Mouse (Mus musculus): Measurements from ENCODE around the gene Mpzl2. TPM values are rescaled to one million over a fixed set of nuclear protein-coding genes. Genes with fewer than 3 reads are reported as not detected.
A peak's percentile ranks its signal among the peaks of the same experiment; 100 is the strongest.

Mpzl2 gene
- polyA plus RNA-seq, 1 experiment from 2014 or later = 5.5 TPM

DNA sequence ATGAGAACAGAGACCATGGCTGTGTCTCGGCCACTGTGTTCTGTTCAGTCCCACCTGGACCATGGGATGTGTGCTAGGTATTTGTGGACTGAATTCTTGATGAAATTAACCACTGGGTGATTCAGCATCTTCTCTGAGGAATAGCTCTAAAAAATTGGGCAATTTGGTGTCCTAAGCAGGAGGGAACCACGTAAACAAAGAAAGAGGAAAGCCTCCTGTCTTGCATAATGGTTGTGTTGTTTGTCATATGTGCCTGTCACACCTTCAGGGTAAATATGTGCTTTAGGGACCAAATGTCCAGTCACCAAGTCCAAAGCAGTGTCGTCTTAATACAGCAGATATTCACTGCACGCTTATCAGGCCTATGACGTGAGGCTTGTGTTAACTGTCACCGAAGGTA is 24.8 kb downstream of the Mpzl2 start:
- H3K36me3 ChIP-seq = no peaks in the 10 kb centered on the region
- DNase-seq (ENCODE audit: low spot score) = no peak
- no peaks in the 10 kb centered on the region for H3K4me1 ChIP-seq
- H3K27ac ChIP-seq = no peak overlapping the region
- no peak overlapping the region for H3K4me3 ChIP-seq
- no peaks in the 10 kb centered on the region for H3K9me3 ChIP-seq
- peaks cover 14% of the 10 kb centered on the region; the same call in 1 of the 2 replicates for H3K27me3 ChIP-seq (ENCODE audit: insufficient read depth, poor library complexity, severe bottlenecking)
- WGBS = 78% methylated on average over 6 of the region's 6 CpGs

DNA sequence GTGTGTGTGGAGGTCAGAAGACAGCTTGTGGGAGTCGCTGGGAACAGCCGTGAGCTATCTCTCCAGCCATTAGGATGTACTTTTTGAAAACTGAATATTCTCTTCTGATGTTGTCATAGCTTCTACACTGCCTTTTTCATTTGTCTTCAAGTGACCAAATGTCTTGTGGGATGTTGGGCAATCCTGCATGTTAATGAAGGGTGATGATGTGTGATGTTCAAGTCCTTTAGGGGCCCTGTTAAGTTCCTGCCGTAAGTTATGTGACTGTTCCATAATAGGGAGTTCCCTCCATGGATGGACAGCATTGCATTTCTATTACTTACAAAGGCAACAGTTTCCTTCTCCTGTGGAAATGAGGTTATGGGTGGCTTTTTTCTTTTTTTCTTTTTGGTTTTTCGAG is 27.1 kb downstream of the Mpzl2 start:
- no peaks in the 10 kb centered on the region for H3K36me3 ChIP-seq
- H3K27me3 ChIP-seq (ENCODE audit: insufficient read depth, poor library complexity, severe bottlenecking) = no peaks in the 10 kb centered on the region
- H3K4me1 ChIP-seq = no peaks in the 10 kb centered on the region
- H3K27ac ChIP-seq = no peak overlapping the region
- H3K9me3 ChIP-seq = no peaks in the 10 kb centered on the region
- DNase-seq (ENCODE audit: low spot score) = no peak
- H3K4me3 ChIP-seq = no peak overlapping the region
- 75% methylated on average over 4 of the region's 4 CpGs for WGBS

DNA sequence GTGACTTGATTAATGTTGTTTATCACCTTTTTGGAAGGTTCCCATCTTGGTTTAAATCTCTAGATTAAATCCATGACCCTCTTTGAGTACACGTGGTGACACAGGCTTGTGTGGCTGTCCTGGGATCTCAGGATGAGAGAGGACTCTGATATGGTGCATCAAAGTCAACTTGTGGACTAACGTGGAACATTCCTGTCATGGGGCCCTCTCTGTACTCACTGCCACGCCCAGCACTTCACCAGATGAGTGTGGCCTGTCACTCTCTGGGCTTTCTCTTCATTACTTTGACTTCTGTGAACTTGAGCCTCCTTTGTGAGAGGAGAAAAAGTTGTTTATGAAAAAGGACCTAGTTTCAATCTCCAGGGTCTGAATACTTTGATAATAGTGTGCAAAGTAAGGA is 32.2 kb downstream of the Mpzl2 start:
- WGBS = 44% methylated on average over 3 of the region's 3 CpGs
- Histone ChIP-seq H3K27ac (no peak overlapping the region), H3K27me3 (ENCODE audit: insufficient read depth, poor library complexity, severe bottlenecking) (no peaks in the 10 kb centered on the region), H3K4me3 (no peak overlapping the region), H3K4me1 (no peaks in the 10 kb centered on the region), H3K36me3 (no peaks in the 10 kb centered on the region), H3K9me3 (no peaks in the 10 kb centered on the region)
- no peak for DNase-seq (ENCODE audit: low spot score)

DNA sequence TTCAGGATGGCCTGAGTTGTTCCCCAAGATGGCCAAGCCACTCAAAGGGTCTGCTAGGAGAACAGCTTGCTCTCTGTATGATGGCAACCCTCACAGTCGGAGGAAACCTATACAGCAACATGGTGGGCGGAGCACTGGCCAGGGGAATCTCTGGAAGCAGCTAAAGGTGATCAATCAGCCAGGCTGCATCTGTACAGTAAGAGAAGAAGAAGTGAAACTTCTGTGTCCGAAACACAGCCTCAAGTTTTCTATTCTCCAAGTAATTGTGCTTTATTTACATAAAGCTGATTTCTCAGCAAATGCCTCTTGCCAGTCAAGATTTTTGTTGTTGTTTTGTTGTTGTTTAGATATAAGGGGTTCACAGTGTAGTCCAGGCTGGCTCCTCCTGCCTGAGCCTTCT is 38.3 kb downstream of the Mpzl2 start:
- 52% methylated on average over 3 of the region's 3 CpGs for WGBS
- no peaks in the 10 kb centered on the region for H3K9me3 ChIP-seq
- no peaks in the 10 kb centered on the region; the same call in 1 of the 2 replicates for H3K27me3 ChIP-seq (ENCODE audit: insufficient read depth, poor library complexity, severe bottlenecking)
- no peaks in the 10 kb centered on the region for H3K4me1 ChIP-seq
- no peak overlapping the region for H3K4me3 ChIP-seq
- DNase-seq (ENCODE audit: low spot score) = no peak
- no peaks in the 10 kb centered on the region for H3K36me3 ChIP-seq
- no peak overlapping the region for H3K27ac ChIP-seq

DNA sequence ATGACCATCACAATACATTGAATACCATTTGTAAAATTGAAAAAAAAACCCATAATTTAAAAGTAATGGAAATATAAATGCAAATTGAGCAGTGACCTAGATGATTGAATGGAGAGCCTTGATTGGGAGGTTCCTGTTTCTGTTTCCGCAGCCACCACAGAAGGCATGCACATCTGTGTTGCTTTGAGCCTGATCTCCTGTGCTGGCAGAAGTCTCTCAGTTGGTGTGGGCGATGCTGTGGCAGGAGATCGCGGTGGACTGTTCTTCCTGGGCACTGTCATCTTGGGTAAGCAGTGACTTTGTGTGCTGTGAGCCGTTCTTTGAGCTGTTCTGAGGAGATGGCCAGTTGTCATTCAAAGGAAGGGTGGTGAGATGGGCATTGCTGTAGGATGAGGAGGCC is 39.4 kb downstream of the Mpzl2 start, which contains the start of gene Jaml:
Jaml (plus strand) TSS at position 173 of the 400 bp plus-strand sequence.
- H3K27ac ChIP-seq = no peak within 1 kb of the TSS
- H3K4me1 ChIP-seq = no peaks in the 10 kb centered on the region
- 87% methylated on average over 5 of the region's 5 CpGs for WGBS
- H3K36me3 ChIP-seq = no peaks in the 10 kb centered on the region
- H3K27me3 ChIP-seq (ENCODE audit: insufficient read depth, poor library complexity, severe bottlenecking) = no peaks in the 10 kb centered on the region; the same call in 1 of the 2 replicates
- no peaks in the 10 kb centered on the region for H3K9me3 ChIP-seq
- no peak within 1 kb of the TSS for H3K4me3 ChIP-seq
- no peak for DNase-seq (ENCODE audit: low spot score)

DNA sequence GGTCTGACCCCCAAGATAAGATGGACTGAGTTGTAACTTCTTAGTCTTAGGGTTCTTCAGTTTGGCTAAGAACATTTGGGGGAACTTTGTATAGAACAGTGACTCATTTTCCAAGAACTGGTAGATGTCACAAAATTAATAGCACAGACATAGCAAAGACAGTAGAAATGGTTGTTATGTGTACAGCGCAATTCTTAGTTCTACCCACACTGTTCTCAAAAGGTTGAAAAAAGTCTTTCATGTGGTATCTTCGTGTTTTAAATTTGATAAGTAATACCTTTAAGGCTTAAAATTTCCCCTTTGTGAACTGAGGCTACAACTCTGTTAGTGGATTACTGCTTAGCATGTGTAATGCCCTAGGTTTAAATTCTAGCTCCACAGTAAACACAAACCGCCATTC is 43.5 kb downstream of the Mpzl2 start:
- H3K36me3 ChIP-seq = no peaks in the 10 kb centered on the region

DNA sequence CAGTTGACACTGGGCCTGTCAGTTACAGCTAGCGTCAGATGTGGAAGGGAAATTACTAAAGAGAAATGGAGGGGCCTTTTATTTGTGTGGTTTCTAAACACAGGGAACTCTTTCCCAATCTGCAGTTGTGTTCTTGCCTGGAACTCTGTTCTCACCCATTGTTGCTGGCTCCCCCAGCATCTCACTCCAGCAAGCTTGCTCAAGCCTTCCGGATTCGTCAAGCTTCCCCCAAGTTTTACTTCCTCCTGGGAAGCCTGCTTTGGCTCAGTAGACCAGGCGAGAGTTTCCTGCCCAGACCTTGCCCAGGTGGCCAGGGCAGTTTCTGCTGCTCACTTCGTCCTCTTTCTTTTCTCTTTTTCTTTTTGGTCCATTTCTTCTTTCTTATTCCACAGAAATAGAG is 45.0 kb downstream of the Mpzl2 start:
- peaks cover 19% of the 10 kb centered on the region; the same call in 1 of the 2 replicates for H3K27me3 ChIP-seq (ENCODE audit: insufficient read depth, poor library complexity, severe bottlenecking)
- H3K4me1 ChIP-seq = no peaks in the 10 kb centered on the region
- H3K9me3 ChIP-seq = no peaks in the 10 kb centered on the region
- DNase-seq (ENCODE audit: low spot score) = no peak
- no peaks in the 10 kb centered on the region for H3K36me3 ChIP-seq
- 72% methylated on average over 5 of the region's 5 CpGs for WGBS
- H3K27ac ChIP-seq = no peak overlapping the region
- H3K4me3 ChIP-seq = no peak overlapping the region

More for the DNA sequence above, 43.5 kb downstream of the Mpzl2 start:
- DNase-seq (ENCODE audit: low spot score) = no peak
- H3K9me3 ChIP-seq = no peaks in the 10 kb centered on the region
- H3K27me3 ChIP-seq (ENCODE audit: insufficient read depth, poor library complexity, severe bottlenecking) = peaks cover 19% of the 10 kb centered on the region; the same call in 1 of the 2 replicates
- no peaks in the 10 kb centered on the region for H3K4me1 ChIP-seq
- WGBS = 86% methylated on average over 3 of the region's 3 CpGs
- no peak overlapping the region for H3K4me3 ChIP-seq
- H3K27ac ChIP-seq = no peak overlapping the region

DNA sequence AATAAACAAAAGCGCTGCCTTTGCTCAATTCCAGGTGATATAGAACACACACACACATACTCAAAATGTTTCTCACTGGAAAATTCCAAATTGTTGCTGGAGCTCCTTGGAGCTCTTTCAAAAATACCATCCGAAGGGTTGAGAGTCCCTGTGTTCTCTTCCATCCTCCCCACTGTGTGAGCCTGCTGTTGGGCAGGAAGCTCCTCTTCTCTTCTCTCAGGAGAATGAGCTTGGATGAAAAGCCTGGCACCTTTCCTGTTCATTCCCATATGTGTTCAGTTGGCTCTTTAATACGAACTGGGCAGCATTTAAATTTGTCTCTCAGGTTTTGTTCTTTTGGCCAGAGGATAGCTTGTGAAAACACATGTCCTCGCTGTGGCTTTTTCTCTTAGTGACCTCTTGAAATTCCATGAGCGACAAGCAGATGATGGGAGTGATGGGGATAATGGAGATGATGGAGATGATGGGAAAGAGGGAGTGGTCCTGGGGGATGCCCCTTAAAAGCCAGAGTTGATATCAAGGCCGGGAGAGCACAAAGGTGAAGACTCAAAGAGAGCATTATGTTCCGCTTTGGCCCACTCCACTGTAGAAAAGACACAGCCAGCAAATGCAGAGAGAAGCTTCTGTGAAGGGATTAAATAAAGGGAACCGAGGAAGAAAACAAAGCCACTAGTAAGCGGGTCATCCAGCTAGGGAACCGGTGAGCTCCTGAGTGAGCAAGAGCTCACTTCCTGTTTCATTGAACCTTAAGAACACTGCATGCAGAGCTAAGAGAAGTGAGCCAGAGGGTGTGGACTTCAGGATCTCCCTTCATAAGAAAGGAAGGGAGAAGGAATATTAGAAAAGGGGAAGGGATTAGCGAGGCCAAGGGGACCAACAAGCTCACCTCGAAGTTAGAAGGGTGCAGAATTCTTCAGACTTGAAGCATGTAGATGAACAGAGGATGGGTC is 46.4 kb downstream of the Mpzl2 start:
- Histone ChIP-seq H3K4me3 (no peak overlapping the region), H3K27me3 (ENCODE audit: insufficient read depth, poor library complexity, severe bottlenecking) (peaks cover 19% of the 10 kb centered on the region; the same call in 1 of the 2 replicates), H3K36me3 (no peaks in the 10 kb centered on the region), H3K9me3 (no peaks in the 10 kb centered on the region), H3K4me1 (no peaks in the 10 kb centered on the region), H3K27ac (no peak overlapping the region)
- DNase-seq (ENCODE audit: low spot score) = no peak
- 72% methylated on average over 12 of the region's 12 CpGs for WGBS

DNA sequence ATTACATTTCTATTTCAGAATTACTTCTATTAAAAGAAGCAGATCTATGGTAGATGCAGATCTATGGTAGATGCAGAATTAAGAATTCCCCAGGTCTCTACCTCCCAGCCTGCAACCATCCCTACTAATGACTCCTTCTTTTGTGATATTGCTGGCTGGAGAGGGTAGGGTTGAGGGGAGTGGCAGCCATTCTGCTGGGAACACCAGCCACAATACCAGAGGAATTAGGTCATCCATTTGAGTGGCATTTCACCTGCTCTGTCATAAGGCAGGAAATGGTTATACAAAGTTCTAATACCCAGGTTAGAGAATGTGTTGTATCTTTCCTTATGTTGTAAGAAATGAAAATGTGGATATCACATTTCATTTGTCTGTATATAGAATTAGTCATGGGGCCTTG is 48.4 kb downstream of the Mpzl2 start:
- no peak overlapping the region for H3K27ac ChIP-seq
- no peaks in the 10 kb centered on the region; the same call in 1 of the 2 replicates for H3K4me1 ChIP-seq
- no peak overlapping the region for H3K4me3 ChIP-seq
- H3K27me3 ChIP-seq (ENCODE audit: insufficient read depth, poor library complexity, severe bottlenecking) = peaks cover 19% of the 10 kb centered on the region; the same call in 1 of the 2 replicates
- no peak for DNase-seq (ENCODE audit: low spot score)
- H3K36me3 ChIP-seq = no peaks in the 10 kb centered on the region
- no peaks in the 10 kb centered on the region for H3K9me3 ChIP-seq

DNA sequence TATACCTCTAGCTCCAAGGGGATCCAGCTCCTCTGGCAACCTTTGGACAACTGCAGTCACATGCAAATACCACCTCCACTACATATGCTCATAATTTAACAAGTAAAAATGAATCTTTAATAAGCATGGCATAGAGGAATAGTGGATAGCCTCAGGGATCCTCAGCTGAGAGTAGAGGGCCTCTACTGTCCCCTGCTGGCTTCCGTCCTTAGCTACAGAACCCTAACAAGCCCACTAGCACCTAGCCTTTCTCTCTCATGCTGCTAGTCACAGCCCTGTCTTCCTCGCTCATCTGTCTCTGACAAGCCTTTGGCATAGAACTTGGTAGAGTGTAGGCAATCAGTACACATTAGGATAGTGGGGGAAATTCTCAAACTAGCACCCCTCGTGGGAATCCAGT is 51.2 kb downstream of the Mpzl2 start:
- 68% methylated on average over 3 of the region's 3 CpGs for WGBS
- Histone ChIP-seq H3K4me3 (no peak overlapping the region), H3K36me3 (no peaks in the 10 kb centered on the region), H3K27ac (no peak overlapping the region), H3K9me3 (no peaks in the 10 kb centered on the region), H3K4me1 (no peaks in the 10 kb centered on the region; the same call in 1 of the 2 replicates), H3K27me3 (ENCODE audit: insufficient read depth, poor library complexity, severe bottlenecking) (peaks cover 15% of the 10 kb centered on the region; the same call in 1 of the 2 replicates)
- no peak for DNase-seq (ENCODE audit: low spot score)

DNA sequence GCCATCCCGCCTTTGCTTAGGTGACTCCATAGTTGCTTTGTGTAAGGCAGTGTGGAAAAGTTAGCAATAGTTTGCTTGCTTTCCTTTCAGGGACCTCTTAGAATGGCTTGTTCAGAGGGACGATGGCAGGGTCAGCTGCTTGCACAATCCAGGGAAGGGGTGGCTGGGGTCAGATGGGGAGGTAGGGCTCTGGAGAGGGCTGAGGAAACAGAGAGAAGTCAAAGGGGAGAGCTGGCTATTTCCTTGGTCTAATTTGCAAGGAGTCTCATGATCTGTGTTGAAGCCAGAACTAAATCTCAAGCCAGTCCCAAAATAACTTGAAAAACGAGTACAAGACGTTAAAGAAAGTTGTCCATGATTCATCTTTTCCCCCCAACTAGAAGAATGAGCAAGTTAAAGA is 53.0 kb downstream of the Mpzl2 start:
- Histone ChIP-seq H3K4me3 (no peak overlapping the region), H3K36me3 (no peaks in the 10 kb centered on the region), H3K9me3 (no peaks in the 10 kb centered on the region), H3K27me3 (ENCODE audit: insufficient read depth, poor library complexity, severe bottlenecking) (peaks cover 17% of the 10 kb centered on the region), H3K4me1 (no peaks in the 10 kb centered on the region; the same call in 1 of the 2 replicates), H3K27ac (peak overlapping the region; percentile 69)
- DNase-seq (ENCODE audit: low spot score) = no peak
- WGBS = 53% methylated on average over 4 of the region's 4 CpGs

DNA sequence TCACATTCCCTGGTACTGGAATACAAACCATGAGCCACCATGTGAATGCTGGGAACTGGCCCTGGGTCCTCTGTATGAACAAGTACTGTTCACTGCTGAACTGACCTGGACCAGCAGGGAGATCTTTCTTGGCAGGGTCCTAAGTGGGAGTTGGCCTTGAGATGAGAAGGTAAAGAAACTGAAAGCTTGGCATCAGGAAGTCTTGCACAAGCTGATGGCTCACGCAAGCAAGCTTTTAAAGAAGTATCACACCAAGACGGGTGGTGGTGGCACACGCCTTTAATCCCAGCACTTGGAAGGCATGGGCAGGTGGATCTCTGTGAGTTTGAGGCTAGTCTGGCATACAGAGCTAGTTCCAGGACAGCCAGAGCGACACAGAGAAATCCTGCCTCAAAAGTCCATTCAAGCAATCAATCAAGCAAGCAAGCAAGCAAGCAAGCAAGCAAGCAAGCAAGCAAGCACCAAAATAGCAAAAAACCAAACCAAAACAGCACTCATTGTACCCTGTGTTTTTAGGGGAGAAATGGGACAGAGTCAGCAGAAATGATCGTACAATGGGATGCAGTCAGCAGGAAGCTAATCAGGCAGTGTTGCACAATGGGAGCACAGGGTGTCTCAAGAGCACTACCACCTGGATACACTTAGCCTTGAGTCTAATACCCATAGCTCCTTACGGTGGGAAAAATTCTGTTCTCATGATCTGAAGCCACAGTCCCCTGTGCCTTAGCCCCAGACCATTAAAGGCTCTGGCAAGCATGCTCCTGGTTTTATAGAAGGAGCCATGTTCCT is 55.7 kb downstream of the Mpzl2 start:
- WGBS = 75% methylated on average over 6 of the region's 6 CpGs
- H3K9me3 ChIP-seq = no peaks in the 10 kb centered on the region
- DNase-seq (ENCODE audit: low spot score) = no peak
- H3K27ac ChIP-seq = no peak overlapping the region
- no peaks in the 10 kb centered on the region for H3K36me3 ChIP-seq
- no peak overlapping the region for H3K4me3 ChIP-seq
- H3K4me1 ChIP-seq = no peaks in the 10 kb centered on the region; the same call in 1 of the 2 replicates
- peaks cover 23% of the 10 kb centered on the region for H3K27me3 ChIP-seq (ENCODE audit: insufficient read depth, poor library complexity, severe bottlenecking)

DNA sequence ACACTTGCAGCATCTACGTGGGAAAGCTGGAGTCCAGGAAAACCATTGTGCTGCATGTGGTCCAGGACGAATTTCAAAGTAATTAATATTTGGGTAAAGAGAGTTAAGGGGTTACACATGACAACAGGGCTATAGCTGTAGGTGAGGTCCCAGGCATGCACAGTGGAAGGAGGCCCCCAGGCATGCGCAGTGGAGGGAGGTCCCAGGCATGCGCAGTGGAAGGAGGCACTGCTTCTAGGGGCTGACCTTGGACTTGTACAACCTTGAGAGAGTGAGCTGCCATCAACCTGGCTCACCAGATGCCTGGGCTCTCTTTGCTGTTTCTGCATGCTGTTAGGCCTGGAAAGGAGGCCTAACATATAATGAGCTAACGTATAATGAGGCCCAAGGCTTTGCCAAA is 58.3 kb downstream of the Mpzl2 start:
- Histone ChIP-seq H3K4me1 (peaks cover 4% of the 10 kb centered on the region), H3K27me3 (ENCODE audit: insufficient read depth, poor library complexity, severe bottlenecking) (peaks cover 23% of the 10 kb centered on the region), H3K9me3 (no peaks in the 10 kb centered on the region), H3K4me3 (no peak overlapping the region), H3K27ac (no peak overlapping the region), H3K36me3 (no peaks in the 10 kb centered on the region)
- DNase-seq (ENCODE audit: low spot score) = no peak
- WGBS = 79% methylated on average over 5 of the region's 5 CpGs

All from heart, embryonic 10.5 days (tissue).